Mouse (Mus musculus): ENCODE measurements around the gene Tmed1.

- no peak for TF ChIP-seq POLR2A (IDR thresholded peaks at IDR 0.05; ENCODE audit: extremely low read depth, insufficient read depth, low read length)
- no peak for TF ChIP-seq CTCF (IDR thresholded peaks at IDR 0.05; ENCODE audit: low read depth, low read length)
Observed at GRCm38 (mm10) chr9:21553607-21554273, 43.7 kb upstream of the Tmed1 start.

All from liver, adult 2 months (tissue).